Mouse (Mus musculus) heart, adult 11 months (tissue): Measurements from ENCODE around the gene Mlip.

Source experiments
- DNase-seq: peaks from one replicate; pipeline ENCODE4 v3.0.0; 2022

Mlip gene

GRCm38 (mm10) chr9:77344318-77344717, 8.5 kb downstream of the Mlip start:
- DNase-seq, result no peak

- no peak for DNase-seq
Measured at GRCm38 (mm10) chr9:77340159-77340862, 12.5 kb downstream of the Mlip start.

- no peak for DNase-seq
Measured at GRCm38 (mm10) chr9:77339571-77340148, 13.1 kb downstream of the Mlip start.

- DNase-seq, result no peak
Measured at GRCm38 (mm10) chr9:77335370-77335769, 17.4 kb downstream of the Mlip start.

- no peak for DNase-seq
Measured at GRCm38 (mm10) chr9:77318346-77318745, 34.4 kb downstream of the Mlip start.

GRCm38 (mm10) chr9:77310548-77310947, 42.2 kb downstream of the Mlip start:
- DNase-seq, result peak; percentile 91

GRCm38 (mm10) chr9:77305417-77305816, 47.4 kb downstream of the Mlip start:
- no peak for DNase-seq

- no peak for DNase-seq
Measured at GRCm38 (mm10) chr9:77302340-77302739, 50.4 kb downstream of the Mlip start.

GRCm38 (mm10) chr9:77287958-77288357, 64.8 kb downstream of the Mlip start:
- no peak for DNase-seq

GRCm38 (mm10) chr9:77279371-77279770, 73.4 kb downstream of the Mlip start:
- DNase-seq, result no peak

GRCm38 (mm10) chr9:77278055-77278454, 74.7 kb downstream of the Mlip start:
- DNase-seq, result no peak

GRCm38 (mm10) chr9:77277270-77277669, 75.5 kb downstream of the Mlip start:
- DNase-seq, result no peak

- DNase-seq, result no peak
Measured at GRCm38 (mm10) chr9:77276451-77277154, 76.2 kb downstream of the Mlip start.

GRCm38 (mm10) chr9:77272727-77273126, 80.0 kb downstream of the Mlip start:
- no peak for DNase-seq

- peak; percentile 91 for DNase-seq
Measured at GRCm38 (mm10) chr9:77265268-77266017, 87.3 kb downstream of the Mlip start.

GRCm38 (mm10) chr9:77259052-77259451, 93.7 kb downstream of the Mlip start:
- DNase-seq, result no peak

- DNase-seq, result no peak
Measured at GRCm38 (mm10) chr9:77258265-77258664, 94.5 kb downstream of the Mlip start.

- no peak for DNase-seq
Measured at GRCm38 (mm10) chr9:77254514-77254913, 98.3 kb downstream of the Mlip start.

GRCm38 (mm10) chr9:77252761-77253160, 100.0 kb downstream of the Mlip start:
- DNase-seq, result no peak

GRCm38 (mm10) chr9:77252134-77252533, 100.6 kb downstream of the Mlip start:
- DNase-seq, result peak; percentile 95

- DNase-seq, result no peak
Measured at GRCm38 (mm10) chr9:77251511-77252112, 101.2 kb downstream of the Mlip start.

GRCm38 (mm10) chr9:77198250-77198649, 154.5 kb downstream of the Mlip start:
- no peak for DNase-seq

GRCm38 (mm10) chr9:77179486-77179885, 173.3 kb downstream of the Mlip start:
- no peak for DNase-seq
